Mouse (Mus musculus) urinary bladder, postnatal 36 days (tissue): ENCODE measurements around the gene Frs2.
"Not testable (repeated sequence)": the region's sequence is repeated elsewhere in the genome, so short reads cannot be mapped to it uniquely, and the experiment has no call there.

Source experiments
- DNase-seq, 2 experiments: peaks; one replicate each; pipeline ENCODE4 v3.0.0; 2022; ENCODE audit warnings: low spot score in 2 of 2, mixed read lengths in 1 of 2

Frs2 gene

DNA sequence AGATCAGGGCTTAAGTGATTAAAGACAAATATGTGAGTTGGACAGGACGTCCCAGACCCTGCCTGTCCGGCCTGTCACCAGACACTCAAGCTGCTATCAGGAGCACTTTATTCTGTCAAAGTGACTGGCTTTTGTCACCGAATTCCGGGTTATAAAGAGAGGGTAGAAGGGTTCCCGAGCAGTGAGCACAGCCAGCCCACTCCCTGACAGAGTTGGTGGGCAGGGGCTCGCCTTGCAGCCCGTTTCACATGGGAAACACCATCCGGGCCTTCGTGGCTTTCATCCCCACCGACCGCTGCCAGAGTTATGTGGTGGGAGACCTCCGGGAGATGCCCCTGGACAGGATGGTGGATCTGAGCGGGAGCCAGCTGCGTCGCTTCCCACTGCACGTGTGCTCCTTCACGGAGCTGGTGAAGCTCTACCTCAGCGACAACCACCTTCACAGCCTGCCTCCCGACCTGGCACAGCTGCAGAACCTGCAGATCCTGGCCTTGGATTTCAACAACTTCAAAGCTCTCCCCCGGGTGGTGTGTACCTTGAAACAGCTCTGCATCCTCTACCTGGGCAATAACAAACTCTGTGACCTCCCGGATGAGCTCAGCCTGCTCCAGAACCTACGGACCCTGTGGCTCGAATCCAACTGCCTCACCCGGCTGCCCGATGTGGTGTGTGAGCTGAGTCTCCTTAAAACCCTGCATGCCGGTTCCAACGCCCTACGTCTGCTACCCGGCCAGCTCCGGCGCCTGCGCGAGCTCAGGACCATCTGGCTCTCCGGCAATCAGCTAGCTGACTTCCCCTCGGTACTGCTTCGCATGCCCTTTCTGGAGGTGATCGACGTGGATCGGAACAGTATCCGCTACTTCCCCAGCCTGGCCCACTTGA is 102.9 kb downstream of the Frs2 start, which contains the start of gene Lrrc10:
TSS of gene Lrrc10 (plus strand) at position 167 of the 882 bp plus-strand sequence.
- no peak for DNase-seq

DNA sequence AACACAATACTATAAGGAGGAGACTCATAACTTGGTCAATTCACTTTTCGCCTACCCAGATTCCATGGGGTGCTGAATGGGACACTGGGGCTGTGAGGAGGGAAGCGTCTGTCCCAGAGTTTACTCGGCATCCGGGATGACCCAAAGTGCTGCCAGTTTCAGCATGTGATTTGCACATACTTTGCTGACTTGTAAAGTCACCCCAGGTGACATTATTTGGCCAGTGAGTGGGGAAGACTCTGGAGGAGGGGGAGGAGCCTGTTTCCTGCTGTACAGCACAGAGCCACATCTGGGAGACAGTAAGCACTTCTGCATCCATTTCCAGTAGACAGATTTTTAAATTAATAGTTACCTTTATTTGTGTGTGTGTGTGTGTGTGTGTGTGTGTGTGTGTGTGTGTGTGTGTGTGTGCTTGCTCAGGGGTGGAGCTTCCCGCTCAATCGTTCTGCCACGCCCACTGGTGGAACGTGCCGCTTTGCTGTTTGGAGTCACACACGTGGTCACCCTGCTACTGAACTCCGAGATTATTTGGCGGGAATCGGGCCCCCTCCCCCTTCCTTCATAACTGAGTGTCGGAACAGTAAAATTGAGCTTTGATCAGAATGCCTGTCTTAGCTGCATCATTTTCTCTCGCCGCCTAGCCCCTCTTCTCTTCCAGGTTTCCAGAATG is 104.7 kb downstream of the Frs2 start:
- DNase-seq = not testable (repeated sequence)

GRCm38 (mm10) chr10:117042295-117042694 is 106.0 kb downstream of the Frs2 start:
- DNase-seq = no peak

DNA sequence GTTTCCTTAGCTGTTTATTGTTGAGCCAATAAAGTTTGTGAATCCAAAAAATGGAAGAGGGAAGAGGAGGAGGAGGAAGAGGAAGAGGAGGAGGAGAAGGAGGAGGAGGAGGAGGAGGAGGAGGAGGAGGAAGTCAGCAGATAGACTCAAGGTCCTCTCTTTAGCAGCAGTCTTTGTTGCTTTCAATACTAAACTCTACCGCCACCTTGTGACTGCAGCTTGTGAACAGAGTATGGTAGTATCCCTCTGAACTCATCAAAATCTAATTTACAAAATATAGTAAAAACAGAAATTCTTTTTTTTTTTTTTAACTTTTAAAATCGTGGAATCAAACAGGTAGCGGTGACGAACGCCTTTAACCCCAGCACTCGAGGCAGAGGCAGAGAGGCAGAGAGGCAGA is 108.0 kb downstream of the Frs2 start:
- DNase-seq = no peak

DNA sequence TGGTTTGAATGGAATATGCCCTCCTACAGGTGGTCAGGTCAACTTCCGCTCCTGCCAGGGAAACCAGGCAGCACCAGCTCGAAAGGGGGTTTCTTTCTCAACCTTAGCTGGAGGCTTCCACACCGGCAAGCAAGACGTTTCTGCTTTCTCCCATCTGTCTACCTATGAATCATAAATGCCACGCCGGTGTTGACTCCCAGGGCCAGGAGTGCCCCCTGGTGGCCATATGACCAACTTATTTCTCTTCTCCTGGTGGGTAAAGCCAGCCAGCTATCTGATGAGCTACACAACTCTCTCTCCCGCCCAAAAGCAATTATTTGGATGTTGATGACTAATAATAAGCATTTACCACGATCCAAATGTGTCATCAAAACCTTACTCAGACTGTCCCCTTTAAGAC is 114.5 kb downstream of the Frs2 start:
- DNase-seq = peak; percentile 75 to 82

GRCm38 (mm10) chr10:117031160-117031559 is 117.2 kb downstream of the Frs2 start:
- DNase-seq = no peak

DNA sequence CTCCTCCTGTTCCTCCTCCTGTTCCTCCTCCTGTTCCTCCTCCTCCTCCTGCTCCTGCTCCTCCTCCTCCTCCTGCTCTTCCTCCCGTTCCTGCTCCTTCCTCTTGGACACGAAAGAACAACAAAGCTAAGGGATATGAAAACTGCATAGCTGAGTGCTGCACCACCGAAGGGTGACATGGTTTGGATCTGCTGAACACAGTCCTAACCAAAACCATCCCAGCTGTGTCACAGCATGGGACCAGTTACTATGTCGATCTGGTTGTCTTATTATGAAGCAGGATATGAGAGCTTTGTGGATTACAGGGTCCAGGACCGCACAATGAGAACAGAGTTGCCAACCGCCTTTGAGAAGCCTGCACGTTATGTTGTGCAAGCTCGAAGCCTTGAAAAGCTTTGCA is 122.2 kb downstream of the Frs2 start:
- DNase-seq = no peak

- DNase-seq = not testable (repeated sequence)
These were observed 122.6 kb downstream of the Frs2 start for GRCm38 (mm10) chr10:117025776-117026175.

GRCm38 (mm10) chr10:117023693-117024092 is 124.6 kb downstream of the Frs2 start:
- no peak for DNase-seq

GRCm38 (mm10) chr10:117021020-117021754 is 127.1 kb downstream of the Frs2 start:
- DNase-seq = peak in 1 of 2 experiments; percentile 28
